Mouse (Mus musculus) C2C12 (cell line): ENCODE measurements at regions not wholly inside any gene's neighbourhood (a gene's known extent, or its start where the extent isn't known, plus 50 kb on each side); places are given as distances from the start of the nearest gene placed in this dataset.

Experiments used
- CTCF ChIP-seq: IDR thresholded peaks from one replicate; pipeline ENCODE4 v1.5.1; 2011; ENCODE audit not compliant: control insufficient read depth, insufficient read depth, insufficient read length
- MYOD1 ChIP-seq: IDR thresholded peaks from one replicate; pipeline ENCODE4 v1.6.1; 2011; ENCODE audit warnings: low read depth; ENCODE audit not compliant: control insufficient read depth, insufficient read length
- USF1 ChIP-seq: IDR thresholded peaks from one replicate; pipeline ENCODE4 v1.6.1; 2011; ENCODE audit warnings: low read depth, mild to moderate bottlenecking, control low read depth, moderate library complexity

DNA sequence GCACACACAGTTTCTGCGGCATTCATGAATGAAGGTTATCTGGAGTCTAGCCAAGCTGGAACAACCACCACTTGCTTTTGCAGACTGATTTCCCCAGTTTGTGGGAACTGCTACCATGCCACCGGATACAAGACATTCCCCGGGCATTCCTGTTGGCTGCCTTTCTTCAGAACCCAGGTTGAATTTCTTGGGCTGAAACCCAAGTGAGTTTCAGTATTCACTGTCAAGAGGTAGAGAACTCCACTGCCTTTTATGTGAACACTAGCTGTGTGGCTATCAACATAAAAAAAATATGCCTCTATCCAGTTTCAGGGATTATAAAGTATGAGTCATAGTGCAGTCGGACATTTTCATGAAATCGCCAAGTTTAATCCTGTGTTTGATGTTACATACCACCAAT is 216.3 kb upstream of the A1bg start:
- no peak for TF ChIP-seq CTCF
- TF ChIP-seq USF1, result no peak
- TF ChIP-seq MYOD1, result no peak
